Mouse (Mus musculus): ENCODE measurements around the gene Fus.
"Not testable (repeated sequence)": the region's sequence is repeated elsewhere in the genome, so short reads cannot be mapped to it uniquely, and the experiment has no call there.

Fus gene

GRCm38 (mm10) chr7:128004487-128005362, 37.5 kb downstream of the Fus start:
- no peak for DNase-seq (ENCODE audit: low read depth)

DNA sequence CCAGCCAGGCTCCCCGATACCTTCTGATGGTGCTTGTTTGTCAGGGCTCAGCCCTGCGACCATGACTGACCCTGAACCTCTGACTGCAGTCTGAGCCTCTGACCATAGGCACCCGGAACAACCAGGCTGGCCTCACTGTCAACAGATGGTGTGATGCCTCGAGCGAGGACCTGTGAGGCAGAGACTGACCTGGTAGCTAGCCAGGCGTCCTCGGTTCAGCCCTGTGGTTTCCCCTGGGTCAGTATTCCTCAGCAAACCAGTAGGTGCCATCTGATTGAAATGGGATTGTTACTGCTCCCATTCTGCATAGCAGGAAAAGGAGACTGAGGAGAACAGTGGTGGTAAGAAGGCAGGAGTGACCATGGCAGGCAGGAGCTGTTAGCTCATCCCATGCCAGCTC, 38.9 kb downstream of the Fus start:
- no peak for DNase-seq (ENCODE audit: low read depth)

DNA sequence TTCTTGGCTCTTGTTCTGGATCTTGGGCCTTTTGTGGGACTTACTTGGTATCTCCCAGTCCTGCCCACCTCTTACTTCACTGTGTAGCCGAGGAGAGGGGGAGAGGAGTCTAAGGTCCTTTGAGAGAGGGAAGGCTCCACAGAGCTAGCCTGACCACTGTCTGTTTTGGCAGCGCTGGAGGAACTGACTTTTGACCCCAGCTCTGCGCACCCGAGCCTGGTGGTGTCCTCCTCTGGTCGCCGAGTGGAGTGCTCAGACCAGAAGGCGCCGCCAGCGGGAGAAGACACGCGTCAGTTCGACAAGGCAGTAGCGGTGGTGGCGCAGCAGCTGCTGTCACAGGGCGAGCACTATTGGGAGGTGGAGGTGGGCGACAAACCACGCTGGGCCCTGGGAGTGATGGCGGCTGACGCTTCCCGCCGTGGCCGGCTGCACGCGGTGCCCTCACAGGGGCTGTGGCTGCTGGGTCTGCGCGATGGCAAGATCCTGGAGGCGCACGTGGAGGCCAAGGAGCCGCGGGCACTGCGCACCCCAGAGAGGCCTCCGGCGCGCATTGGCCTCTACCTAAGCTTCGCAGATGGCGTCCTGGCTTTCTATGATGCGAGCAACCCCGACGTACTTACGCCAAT, 42.6 kb downstream of the Fus start:
- DNase-seq (ENCODE audit: low read depth) = no peak

- DNase-seq (ENCODE audit: low read depth) = peak; percentile 25
These were observed 45.0 kb downstream of the Fus start for GRCm38 (mm10) chr7:128012136-128012780.

GRCm38 (mm10) chr7:128013116-128013515, 45.9 kb downstream of the Fus start:
- no peak for DNase-seq (ENCODE audit: low read depth)

DNA sequence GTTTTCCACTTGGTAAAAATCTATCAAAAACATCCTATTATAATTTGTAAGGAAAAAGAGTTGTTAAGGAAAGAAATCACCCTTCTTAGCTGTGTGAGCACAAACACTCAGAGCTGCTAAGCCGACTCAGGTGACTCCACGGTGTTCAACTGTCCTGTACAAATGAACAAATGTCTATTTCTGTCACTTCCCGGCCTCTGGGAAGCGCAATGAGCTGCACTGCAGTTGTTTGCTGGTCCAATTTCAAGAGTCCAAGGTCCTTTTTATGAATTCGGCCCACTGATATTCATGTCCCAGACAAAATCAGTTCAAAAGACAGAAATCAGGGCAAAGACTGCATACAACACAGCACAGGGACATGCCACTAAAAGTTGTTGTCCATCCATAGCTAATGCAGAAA, 48.9 kb downstream of the Fus start:
- not testable (repeated sequence) for DNase-seq (ENCODE audit: low read depth)

DNA sequence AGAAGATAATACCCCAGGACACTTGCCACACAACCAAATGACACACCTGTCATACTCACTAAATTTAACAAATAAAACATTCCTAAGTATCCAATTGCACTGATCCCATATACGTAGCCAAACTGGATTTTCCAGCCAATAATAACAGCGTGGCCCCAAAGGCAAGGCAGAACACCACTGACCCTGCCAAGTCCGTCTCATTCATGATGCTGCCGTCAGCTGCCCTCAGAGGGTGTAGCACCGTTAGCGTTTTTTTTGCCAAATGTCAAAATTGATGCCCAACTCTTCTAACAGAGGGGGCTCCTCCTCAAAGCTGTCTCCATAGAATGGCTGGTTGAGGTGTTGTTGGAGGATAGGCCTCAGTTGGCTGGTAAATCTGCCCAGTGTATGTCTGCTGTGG, 49.4 kb downstream of the Fus start:
- no peak for DNase-seq (ENCODE audit: low read depth)

DNA sequence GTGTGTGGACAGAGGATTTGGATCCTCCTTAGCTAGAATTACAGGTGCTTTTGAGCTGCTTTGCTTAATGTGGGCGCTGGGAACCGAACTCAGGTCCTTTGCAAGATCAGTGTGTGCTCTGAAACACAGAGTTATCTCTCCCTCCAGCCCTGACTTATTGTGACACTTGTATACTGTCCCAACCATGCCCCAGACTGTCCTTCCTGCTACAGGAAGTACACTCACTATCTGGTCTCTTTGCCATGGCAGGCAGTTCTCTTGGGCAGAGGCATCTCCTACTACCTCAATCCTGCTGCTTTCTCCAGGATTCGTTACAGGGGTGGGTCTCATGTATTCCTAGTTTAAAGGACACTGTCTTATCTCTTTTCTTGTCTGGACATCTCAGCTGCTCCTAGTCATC, 51.0 kb downstream of the Fus start:
- no peak for DNase-seq (ENCODE audit: low read depth)

DNA sequence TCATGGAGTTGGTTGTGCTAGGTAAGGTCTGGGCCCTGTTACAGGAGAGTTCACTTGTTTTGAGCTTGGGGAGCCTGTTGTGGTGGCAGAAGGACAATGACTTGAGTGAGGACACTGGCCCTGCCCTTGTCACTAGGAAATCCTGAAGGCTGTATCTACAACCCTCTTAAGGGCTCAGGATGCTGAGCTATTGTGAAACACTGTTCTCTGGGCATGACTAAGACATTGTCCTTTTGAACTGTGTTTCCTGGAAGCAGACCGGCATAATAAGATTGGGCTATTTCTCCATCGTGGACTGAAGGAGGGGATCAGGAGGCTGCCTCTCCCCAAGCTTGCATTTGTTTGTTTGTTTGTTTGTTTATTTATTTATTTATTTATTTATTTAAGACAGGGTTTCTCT, 51.9 kb downstream of the Fus start:
- no peak for DNase-seq (ENCODE audit: low read depth)

DNA sequence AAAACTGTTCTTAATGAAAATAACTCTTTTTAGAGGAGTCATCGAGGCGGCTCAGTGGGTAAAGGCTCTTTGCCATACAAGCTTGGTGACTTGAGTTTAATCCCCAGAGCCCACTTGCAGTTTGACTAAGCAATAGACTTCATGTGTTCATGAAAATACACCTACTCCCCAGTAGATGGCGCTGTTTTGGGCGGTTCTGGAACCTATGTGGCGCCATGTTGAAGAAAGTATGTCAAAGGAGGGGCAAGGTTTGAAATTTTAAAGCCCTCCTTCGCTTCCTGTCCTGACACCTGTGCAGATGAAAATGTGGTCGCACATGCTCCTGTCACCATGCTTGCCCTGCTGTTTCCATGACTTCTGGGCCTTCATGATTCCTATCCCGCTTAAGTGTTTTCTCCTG, 55.7 kb downstream of the Fus start:
- DNase-seq (ENCODE audit: low read depth) = peak; percentile 48

- DNase-seq (ENCODE audit: low read depth) = no peak
These were observed 56.3 kb downstream of the Fus start for GRCm38 (mm10) chr7:128023565-128023964.

DNA sequence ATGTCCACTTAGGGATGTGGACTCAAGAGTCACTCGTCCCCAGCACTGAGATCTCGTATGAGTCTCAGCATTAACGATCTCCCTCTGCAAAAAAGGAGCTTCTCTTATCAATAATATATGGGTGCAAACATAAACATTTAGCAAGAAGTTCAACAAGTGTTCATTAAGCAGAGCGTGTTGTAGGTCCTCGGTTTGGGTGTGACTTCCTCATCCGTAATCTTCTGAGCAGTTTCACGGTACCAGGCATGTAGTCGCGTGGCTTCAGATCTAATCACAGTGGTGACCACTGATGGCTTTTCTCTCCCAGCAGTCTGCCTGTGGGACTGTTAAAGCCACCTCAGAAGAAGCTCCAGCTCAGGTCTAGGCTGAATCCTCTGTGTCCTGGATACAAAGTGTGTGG, 57.1 kb downstream of the Fus start:
- DNase-seq (ENCODE audit: low read depth) = no peak

DNA sequence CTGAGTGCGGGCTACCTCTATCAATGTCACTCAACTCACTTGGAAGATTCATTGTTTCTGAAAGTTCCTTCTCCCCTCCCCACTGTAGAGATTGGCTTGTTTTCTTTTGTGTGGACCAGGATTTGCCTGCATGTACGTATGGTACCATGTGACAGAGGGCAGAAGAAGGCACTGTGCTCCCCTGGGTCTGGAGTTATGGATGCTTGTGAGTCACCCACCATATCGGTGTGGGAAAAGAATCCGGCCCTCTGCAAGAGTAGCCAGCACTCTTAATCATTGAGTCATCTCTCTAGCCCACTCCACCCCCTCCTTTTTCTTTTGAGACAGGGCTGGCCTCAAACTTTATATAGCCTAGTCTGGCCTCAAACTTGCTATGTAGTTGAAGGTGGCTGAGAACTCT, 57.7 kb downstream of the Fus start:
- no peak for DNase-seq (ENCODE audit: low read depth)

DNA sequence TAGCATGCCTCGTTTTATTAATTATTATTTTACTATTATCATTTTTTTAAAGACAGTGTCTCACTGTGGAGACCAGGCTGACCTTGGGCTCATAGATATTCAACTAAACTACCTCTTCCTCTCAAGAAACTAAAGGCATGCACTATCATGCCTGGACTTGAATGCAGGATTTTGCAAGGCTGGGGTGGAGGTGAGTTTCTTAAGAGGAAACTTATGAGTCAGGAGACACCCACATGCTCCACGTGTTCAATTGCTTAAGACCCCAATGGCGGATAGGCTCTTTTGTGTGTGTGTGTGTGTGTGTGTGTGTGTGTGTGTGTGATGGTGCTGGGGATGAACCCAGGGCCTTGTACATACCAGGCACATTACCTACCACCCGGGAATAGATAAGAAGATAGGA, 58.1 kb downstream of the Fus start:
- no peak for DNase-seq (ENCODE audit: low read depth)

DNA sequence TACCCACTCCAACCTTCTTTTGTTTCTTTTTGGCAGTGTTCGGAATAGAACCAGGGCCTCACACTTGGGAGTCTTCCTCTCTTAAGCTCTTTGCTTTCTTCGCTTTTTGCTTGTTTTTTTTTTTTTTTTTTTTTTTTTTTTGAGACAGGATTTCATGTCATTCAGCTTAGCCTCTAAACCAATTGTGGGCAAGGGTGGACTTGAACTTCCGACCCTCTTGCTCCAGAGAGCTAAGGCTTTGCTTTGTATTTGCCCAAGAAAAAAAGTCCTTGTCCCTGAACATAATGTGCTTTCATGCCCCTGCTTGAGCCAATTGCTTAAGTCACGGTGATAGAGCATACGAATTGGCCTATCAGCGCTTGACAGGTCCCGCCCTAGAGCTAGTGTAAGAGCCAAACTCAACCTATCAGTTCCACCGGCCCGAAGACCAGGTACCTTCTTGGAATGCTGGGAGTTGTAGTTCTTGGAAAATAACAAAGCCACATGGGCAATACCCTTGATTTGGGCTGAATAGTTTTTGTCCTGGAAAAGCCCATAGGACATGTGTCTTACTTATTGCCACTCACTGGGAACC, 64.2 kb downstream of the Fus start:
- DNase-seq (ENCODE audit: low read depth) = no peak

- DNase-seq (ENCODE audit: low read depth) = no peak
These were observed 65.2 kb downstream of the Fus start for GRCm38 (mm10) chr7:128032290-128032988.

DNA sequence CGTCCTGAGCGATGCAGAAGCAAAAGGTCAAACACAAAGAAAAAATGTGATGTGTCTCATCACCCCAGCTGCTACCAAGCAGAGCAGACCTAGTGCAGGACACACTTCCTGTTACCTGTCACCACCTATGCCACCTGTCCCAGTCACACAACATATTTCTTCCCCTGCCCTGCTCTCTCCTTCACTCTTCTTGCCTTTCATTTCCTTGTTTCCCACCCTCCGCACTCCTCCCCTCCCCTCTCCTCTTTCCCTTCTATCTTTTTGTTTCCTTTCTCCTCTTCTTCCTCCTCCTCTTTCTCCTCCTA, 65.7 kb downstream of the Fus start:
- no peak for DNase-seq (ENCODE audit: low read depth)

DNA sequence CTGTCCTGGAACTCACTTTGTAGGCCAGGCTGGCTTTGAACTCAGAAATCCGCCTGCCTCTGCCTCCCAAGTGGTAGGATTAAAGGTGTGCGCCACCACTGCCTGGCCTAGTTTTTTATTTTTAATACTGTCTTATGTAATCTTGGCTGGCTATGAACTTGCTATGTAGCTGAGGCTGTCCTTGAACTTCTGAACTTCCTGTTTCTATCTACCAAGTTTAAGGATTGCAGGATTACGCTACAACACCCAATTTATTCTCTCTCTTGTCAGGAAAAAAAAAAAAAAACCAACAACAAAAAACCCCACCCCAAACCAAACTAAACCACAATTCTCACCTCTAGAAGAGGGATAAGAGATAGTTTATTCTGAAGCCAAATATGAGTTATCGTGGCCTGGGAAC, 66.4 kb downstream of the Fus start:
- DNase-seq (ENCODE audit: low read depth) = no peak

All from naive thymus-derived CD4-positive, alpha-beta T cell, adult 2 months (primary cell).